Mouse (Mus musculus) hematopoietic stem cell, adult 5-6 weeks (primary cell): ENCODE measurements around the gene Scgb2b18. TPM values are rescaled to one million over a fixed set of nuclear protein-coding genes. Genes with fewer than 3 reads are reported as not detected.
"Not testable (repeated sequence)": the region's sequence is repeated elsewhere in the genome, so short reads cannot be mapped to it uniquely, and the experiment has no call there.

Experiments
- ATAC-seq, 2 experiments: fragments of 125-278 bp in 1 of 2; replicated peaks in 1 of 2; 2 replicates each; pipeline ENCODE4 v1.8.0; 2016 to 2017; ENCODE audit warnings: inconsistent platforms in 2 of 2, mild to moderate bottlenecking in 2 of 2, moderate number of reproducible peaks in 2 of 2, low read depth in 1 of 2, moderate TSS enrichment in 1 of 2; ENCODE audit not compliant: low FRiP score in 2 of 2, poor library complexity in 2 of 2, severe bottlenecking in 2 of 2, insufficient read depth in 1 of 2, low TSS enrichment in 1 of 2
- total RNA-seq: library from RNA; stranded (forward); fragments of 172-1452, 232-1000 nt; gene quantifications from 2 replicates; pipeline ENCODE4 v1.2.3, GENCODE M21; 2017

Scgb2b18 gene
- total RNA-seq = not detected in 2 replicates

DNA sequence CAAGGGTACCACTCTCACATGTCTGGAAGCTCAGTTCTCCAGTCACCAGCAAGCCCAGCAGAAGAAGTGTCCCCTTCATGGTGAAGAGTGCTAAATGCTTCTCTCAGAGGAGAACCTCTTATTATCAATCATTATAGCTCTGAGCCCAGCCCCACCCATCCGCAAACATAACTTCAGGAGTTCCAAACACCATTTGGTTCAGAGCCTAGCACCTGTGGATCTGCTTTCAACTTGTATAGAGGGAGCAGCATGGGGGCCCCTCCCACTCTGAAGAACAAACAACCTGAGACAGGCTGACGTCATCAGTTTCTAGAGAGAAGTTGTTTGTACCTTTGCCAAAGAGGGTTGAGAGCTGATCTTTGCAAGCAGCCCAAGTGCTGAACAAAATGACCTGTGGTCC, at the start of gene Scgb2b18:
Gene Scgb2b18 (minus strand): TSS at position 101 of the 400 bp plus-strand sequence.
- not testable (repeated sequence) for ATAC-seq

DNA sequence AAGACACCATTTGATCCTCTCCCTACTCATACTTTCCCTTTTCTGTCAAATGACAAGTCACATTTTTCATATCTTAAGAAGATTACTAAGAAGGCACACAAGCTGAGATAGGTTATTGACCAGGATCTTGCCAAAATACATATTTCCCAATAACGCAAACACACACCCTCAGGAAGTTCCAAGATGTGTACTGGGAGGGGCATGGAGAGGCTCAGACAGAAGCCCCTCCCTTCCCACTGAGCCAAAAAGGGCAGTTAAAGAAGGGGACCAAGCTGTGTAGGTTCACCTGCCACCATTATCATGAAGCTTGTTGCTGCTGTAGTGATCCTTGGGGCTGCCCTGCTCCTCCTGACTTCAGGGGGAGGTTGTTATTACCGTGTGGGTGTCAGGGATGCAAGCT, 11.6 kb upstream of the Scgb2b18 start, which contains the start of gene Scgb1b18:
Gene Scgb1b18 (plus strand): TSS at position 301 of the 400 bp plus-strand sequence.
- ATAC-seq = not testable (repeated sequence)

Other genes starting within 250 kb of the Scgb2b18 start
- gene Scgb2b17, start 117.3 kb downstream of the Scgb2b18 start, total RNA-seq = not detected in 2 replicates
- gene Scgb1b17, start 110.4 kb downstream of the Scgb2b18 start, total RNA-seq = not detected in 2 replicates
- gene Scgb1b18, start 11.7 kb upstream of the Scgb2b18 start, total RNA-seq = not detected in 2 replicates
- not detected in 2 replicates for gene Scgb2b19, start 106.5 kb upstream of the Scgb2b18 start, total RNA-seq
- not detected in 2 replicates for gene Scgb1b19, start 113.4 kb upstream of the Scgb2b18 start, total RNA-seq
- not detected in 2 replicates for gene Scgb2b20, start 192.5 kb upstream of the Scgb2b18 start, total RNA-seq
- gene Scgb1b20, start 199.4 kb upstream of the Scgb2b18 start, total RNA-seq = not detected in 2 replicates